Mouse (Mus musculus): ENCODE measurements around the gene Tc2n. TPM values are rescaled to one million over a fixed set of nuclear protein-coding genes. Genes with fewer than 3 reads are reported as not detected.

Tc2n gene
- total RNA-seq, 2 experiments from 2014 or later, result 0.28 to 0.48 TPM

Other genes starting within 250 kb of the Tc2n start
- gene Fbln5, start 100.5 kb upstream of the Tc2n start, total RNA-seq (2021), result 1 to 10 TPM; 7.1 to 8.0 TPM
- 10 to 100 TPM; 27.4 to 31.1 TPM for gene Trip11, start 194.7 kb upstream of the Tc2n start, total RNA-seq (2021)
- gene Atxn3, start 239.7 kb upstream of the Tc2n start, total RNA-seq (2021), result 10 to 100 TPM; 20.8 TPM